Mouse (Mus musculus) kidney, embryonic 16.5 days (tissue): ENCODE results near the gene Col19a1. TPM values are rescaled to one million over a fixed set of nuclear protein-coding genes. Genes with fewer than 3 reads are reported as not detected.

Experiments used
- ATAC-seq: fragments of 200-750 bp; cut with Nextera tagmentation; 2 replicates; pipeline ENCODE4 v1.8.0; 2017; ENCODE audit warnings: moderate TSS enrichment; ENCODE audit not compliant: low FRiP score, low TSS enrichment
- H3K27ac ChIP-seq: fragments of 300-500 bp; sonication (generic); 2 replicates; pipeline ENCODE4 v1.5.1; 2014; ENCODE audit warnings: low read length
- H3K27me3 ChIP-seq: fragments of 300-500 bp; sonication (generic); 2 replicates; pipeline ENCODE4 v1.6.1; 2014; ENCODE audit warnings: low read length, control low read depth, mixed read lengths; ENCODE audit not compliant: insufficient read depth
- H3K36me3 ChIP-seq: fragments of 300-500 bp; sonication (generic); 2 replicates; pipeline ENCODE4 v1.6.1; 2014; ENCODE audit warnings: low read length, control low read depth, mixed read lengths; ENCODE audit not compliant: insufficient read depth
- H3K4me1 ChIP-seq: fragments of 300-500 bp; sonication (generic); 2 replicates; pipeline ENCODE4 v1.6.1; 2014; ENCODE audit warnings: low read length, control low read depth, mixed read lengths; ENCODE audit not compliant: insufficient read depth
- H3K4me2 ChIP-seq: fragments of 300-500 bp; sonication (generic); replicated peaks from 2 replicates; pipeline ENCODE4 v1.6.1; 2014; ENCODE audit warnings: low read depth, low read length
- H3K4me3 ChIP-seq: fragments of 300-500 bp; sonication (generic); 2 replicates; pipeline ENCODE4 v1.5.1; 2014; ENCODE audit warnings: mild to moderate bottlenecking, low read length
- H3K9ac ChIP-seq: fragments of 300-500 bp; sonication (generic); replicated peaks from 2 replicates; pipeline ENCODE4 v1.6.1; 2014; ENCODE audit warnings: low read length
- H3K9me3 ChIP-seq: fragments of 300-500 bp; sonication (generic); 2 replicates; pipeline ENCODE4 v1.6.1; 2016; ENCODE audit warnings: low read length, control low read depth
- WGBS: fragments of 180-500 bp; shearing (Covaris S2); extraction: QIAGEN DNeasy Blood & Tissue Kit; methylation state at CpG from one replicate; pipeline ENCODE4 v1.1.7; 2014; 5-methylcytosine and 5-hydroxymethylcytosine counted together
- polyA plus RNA-seq: library from polyadenylated mRNA; unstranded; fragments of >200 nt; fragmentation: Nextera tagmentation; extraction: Ambion mirVana; gene quantifications from 2 replicates; pipeline ENCODE4 v1.2.1, GENCODE M21; 2015

Gene Col19a1
- polyA plus RNA-seq, 1 experiment from 2014 or later: 0.15 TPM

- Histone ChIP-seq H3K27me3 (no peaks in the 10 kb centered on the region), H3K27ac (no peak overlapping the region), H3K36me3 (no peaks in the 10 kb centered on the region), H3K9ac (no peak overlapping the region), H3K9me3 (peaks cover 2% of the 10 kb centered on the region; the same call in 1 of the 2 replicates), H3K4me3 (no peak overlapping the region), H3K4me2 (no peak overlapping the region), H3K4me1 (no peaks in the 10 kb centered on the region)
- no peak for ATAC-seq
- WGBS: 80% methylated on average over 7 of the region's 7 CpGs
Measured at GRCm38 (mm10) chr1:24294979-24295942, 292.0 kb downstream of the Col19a1 start.

- 17% methylated on average over 2 of the region's 2 CpGs for WGBS
- no peak overlapping the region for H3K9ac ChIP-seq
- no peak for ATAC-seq
Measured at GRCm38 (mm10) chr1:24292515-24292914, 294.8 kb downstream of the Col19a1 start.

GRCm38 (mm10) chr1:24286360-24286759 lies 300.9 kb downstream of the Col19a1 start:
- Histone ChIP-seq H3K4me1 (0 out of 2 replicates have a peak, but pooled peaks cover 4% of the 10 kb centered on the region), H3K4me2 (no peak overlapping the region), H3K36me3 (no peaks in the 10 kb centered on the region), H3K9ac (no peak overlapping the region), H3K4me3 (no peak overlapping the region), H3K27ac (no peak overlapping the region), H3K27me3 (no peaks in the 10 kb centered on the region), H3K9me3 (no peaks in the 10 kb centered on the region)
- peak; percentile 77; the same call in 1 of the 2 replicates for ATAC-seq
- 10% methylated on average over 6 of the region's 6 CpGs for WGBS

More at GRCm38 (mm10) chr1:24292515-24292914, 294.8 kb downstream of the Col19a1 start:
- no peak overlapping the region for H3K27ac ChIP-seq
- H3K4me1 ChIP-seq: no peaks in the 10 kb centered on the region
- H3K36me3 ChIP-seq: no peaks in the 10 kb centered on the region
- peaks cover 2% of the 10 kb centered on the region; the same call in 1 of the 2 replicates for H3K9me3 ChIP-seq
- H3K27me3 ChIP-seq: no peaks in the 10 kb centered on the region
- H3K4me3 ChIP-seq: no peak overlapping the region
- H3K4me2 ChIP-seq: no peak overlapping the region

GRCm38 (mm10) chr1:24267022-24267421 lies 320.2 kb downstream of the Col19a1 start:
- Histone ChIP-seq H3K27me3 (no peaks in the 10 kb centered on the region), H3K9ac (no peak overlapping the region), H3K27ac (no peak overlapping the region), H3K4me3 (no peak overlapping the region), H3K36me3 (no peaks in the 10 kb centered on the region), H3K4me1 (no peaks in the 10 kb centered on the region), H3K4me2 (no peak overlapping the region), H3K9me3 (no peaks in the 10 kb centered on the region)
- no peak for ATAC-seq
- WGBS: 65% methylated on average over 3 of the region's 3 CpGs

GRCm38 (mm10) chr1:24261181-24261580 lies 326.1 kb downstream of the Col19a1 start:
- Histone ChIP-seq H3K9me3 (no peaks in the 10 kb centered on the region), H3K9ac (no peak overlapping the region), H3K4me3 (no peak overlapping the region), H3K36me3 (no peaks in the 10 kb centered on the region), H3K4me1 (no peaks in the 10 kb centered on the region), H3K4me2 (no peak overlapping the region), H3K27me3 (no peaks in the 10 kb centered on the region), H3K27ac (no peak overlapping the region)
- ATAC-seq: no peak

GRCm38 (mm10) chr1:24259419-24259818 lies 327.9 kb downstream of the Col19a1 start:
- H3K27ac ChIP-seq: no peak overlapping the region
- no peaks in the 10 kb centered on the region for H3K4me1 ChIP-seq
- 19% methylated on average over 6 of the region's 6 CpGs for WGBS
- H3K4me2 ChIP-seq: no peak overlapping the region
- no peaks in the 10 kb centered on the region for H3K9me3 ChIP-seq
- no peak for ATAC-seq
- no peak overlapping the region for H3K9ac ChIP-seq
- no peaks in the 10 kb centered on the region for H3K36me3 ChIP-seq
- no peaks in the 10 kb centered on the region for H3K27me3 ChIP-seq
- no peak overlapping the region for H3K4me3 ChIP-seq

GRCm38 (mm10) chr1:24257961-24258360 lies 329.3 kb downstream of the Col19a1 start:
- no peaks in the 10 kb centered on the region for H3K27me3 ChIP-seq
- H3K9ac ChIP-seq: no peak overlapping the region
- no peak for ATAC-seq
- no peak overlapping the region for H3K4me3 ChIP-seq
- no peaks in the 10 kb centered on the region for H3K4me1 ChIP-seq
- no peak overlapping the region for H3K4me2 ChIP-seq
- H3K9me3 ChIP-seq: no peaks in the 10 kb centered on the region
- no peaks in the 10 kb centered on the region for H3K36me3 ChIP-seq
- no peak overlapping the region for H3K27ac ChIP-seq
- WGBS: 73% methylated on average over 5 of the region's 5 CpGs

GRCm38 (mm10) chr1:24249105-24249664 lies 338.1 kb downstream of the Col19a1 start:
- WGBS: 52% methylated on average over 3 of the region's 3 CpGs
- ATAC-seq: peak; percentile 81
- H3K4me1 ChIP-seq: no peaks in the 10 kb centered on the region

GRCm38 (mm10) chr1:24248294-24249104 lies 338.8 kb downstream of the Col19a1 start:
- H3K9me3 ChIP-seq: no peaks in the 10 kb centered on the region
- no peak overlapping the region for H3K4me2 ChIP-seq
- ATAC-seq: no peak
- H3K9ac ChIP-seq: no peak overlapping the region
- H3K4me3 ChIP-seq: no peak overlapping the region
- H3K27ac ChIP-seq: no peak overlapping the region
- H3K4me1 ChIP-seq: no peaks in the 10 kb centered on the region
- WGBS: 77% methylated on average over 10 of the region's 10 CpGs
- no peaks in the 10 kb centered on the region for H3K36me3 ChIP-seq
- H3K27me3 ChIP-seq: no peaks in the 10 kb centered on the region

More at GRCm38 (mm10) chr1:24249105-24249664, 338.1 kb downstream of the Col19a1 start:
- Histone ChIP-seq H3K27ac (no peak overlapping the region), H3K4me2 (no peak overlapping the region), H3K9ac (no peak overlapping the region), H3K36me3 (no peaks in the 10 kb centered on the region), H3K9me3 (no peaks in the 10 kb centered on the region), H3K27me3 (no peaks in the 10 kb centered on the region), H3K4me3 (no peak overlapping the region)
